Mouse (Mus musculus): ENCODE results near the gene Apol9b.

DNA sequence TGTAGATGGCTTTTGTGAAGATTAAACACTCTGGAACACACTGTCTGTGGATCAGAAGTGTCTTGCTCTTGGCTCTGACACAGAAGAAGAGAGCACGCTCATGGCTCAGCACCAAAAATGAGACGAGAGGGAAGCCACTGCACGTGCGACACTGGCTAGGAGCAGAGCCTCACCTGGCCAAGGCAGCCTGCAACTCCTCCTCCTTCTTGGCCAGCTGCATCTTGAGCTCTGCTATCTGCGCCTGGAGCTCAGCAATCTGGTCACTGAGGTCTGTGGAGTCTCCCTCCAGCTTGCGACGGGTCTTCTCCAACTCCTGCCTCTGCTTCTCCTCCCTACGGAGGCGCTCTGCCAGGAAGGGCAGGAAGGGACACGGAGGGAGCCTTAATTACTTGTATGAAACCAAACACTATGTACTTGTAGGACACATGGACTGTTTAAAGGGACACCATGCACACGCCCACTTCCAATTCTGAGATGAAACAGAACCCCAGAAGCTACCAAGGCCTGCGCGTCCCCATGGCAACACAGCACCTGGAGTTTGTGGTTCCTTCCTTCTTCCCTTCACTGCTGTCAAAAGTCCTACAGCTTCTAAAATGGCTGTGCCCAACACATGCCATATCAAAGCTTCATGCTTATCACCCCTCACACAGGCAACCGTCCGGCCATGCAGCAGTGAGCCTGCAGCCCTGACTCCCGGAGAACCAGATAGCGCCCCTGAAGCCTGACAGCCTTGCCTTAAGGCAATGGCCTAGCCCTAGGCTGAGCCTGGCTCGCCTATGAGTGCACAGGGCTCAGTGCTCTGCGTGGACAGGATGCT lies 44.5 kb downstream of the Apol9b start:
- no peak for TF ChIP-seq POLR2A (IDR thresholded peaks at IDR 0.05; ENCODE audit: extremely low read depth, insufficient read depth, low read length)
- TF ChIP-seq CTCF (IDR thresholded peaks at IDR 0.05; ENCODE audit: extremely low read depth, insufficient read depth, low read length) = no peak
